Mouse (Mus musculus): ENCODE results near the gene Acot12.

Gene Acot12

GRCm38 (mm10) chr13:91748401-91748800 is 7.1 kb downstream of the Acot12 start:
- peak; percentile 64; the same call in 1 of the 2 replicates for TF ChIP-seq GATA4 (IDR thresholded peaks at IDR 0.05; ENCODE audit: insufficient replicate concordance, low read length)

- peak; percentile 16; the same call in 1 of the 2 replicates for TF ChIP-seq GATA4 (IDR thresholded peaks at IDR 0.05; ENCODE audit: insufficient replicate concordance, low read length)
Measured at GRCm38 (mm10) chr13:91749981-91750380, 8.7 kb downstream of the Acot12 start.

- no peak for TF ChIP-seq GATA4 (IDR thresholded peaks at IDR 0.05; ENCODE audit: insufficient replicate concordance, low read length)
Measured at GRCm38 (mm10) chr13:91753724-91754123, 12.4 kb downstream of the Acot12 start.

- no peak for TF ChIP-seq GATA4 (IDR thresholded peaks at IDR 0.05; ENCODE audit: insufficient replicate concordance, low read length)
Measured at GRCm38 (mm10) chr13:91754762-91755161, 13.4 kb downstream of the Acot12 start.

GRCm38 (mm10) chr13:91756230-91756629 is 14.9 kb downstream of the Acot12 start:
- no peak for TF ChIP-seq GATA4 (IDR thresholded peaks at IDR 0.05; ENCODE audit: insufficient replicate concordance, low read length)

- peak; percentile 46; the same call in 1 of the 2 replicates for TF ChIP-seq GATA4 (IDR thresholded peaks at IDR 0.05; ENCODE audit: insufficient replicate concordance, low read length)
Measured at GRCm38 (mm10) chr13:91758316-91759048, 17.2 kb downstream of the Acot12 start.

GRCm38 (mm10) chr13:91759791-91760190 is 18.5 kb downstream of the Acot12 start:
- TF ChIP-seq GATA4 (IDR thresholded peaks at IDR 0.05; ENCODE audit: insufficient replicate concordance, low read length): peak; percentile 86

- TF ChIP-seq GATA4 (IDR thresholded peaks at IDR 0.05; ENCODE audit: insufficient replicate concordance, low read length): no peak
Measured at GRCm38 (mm10) chr13:91760302-91761050, 19.2 kb downstream of the Acot12 start.

- TF ChIP-seq GATA4 (IDR thresholded peaks at IDR 0.05; ENCODE audit: insufficient replicate concordance, low read length): peak; percentile 32; the same call in 1 of the 2 replicates
Measured at GRCm38 (mm10) chr13:91761654-91762445, 20.5 kb downstream of the Acot12 start.

GRCm38 (mm10) chr13:91765627-91766026 is 24.3 kb downstream of the Acot12 start:
- peak; percentile 75; the same call in 1 of the 2 replicates for TF ChIP-seq GATA4 (IDR thresholded peaks at IDR 0.05; ENCODE audit: insufficient replicate concordance, low read length)

- TF ChIP-seq GATA4 (IDR thresholded peaks at IDR 0.05; ENCODE audit: insufficient replicate concordance, low read length): no peak
Measured at GRCm38 (mm10) chr13:91768683-91769651, 27.7 kb downstream of the Acot12 start.

- no peak for TF ChIP-seq GATA4 (IDR thresholded peaks at IDR 0.05; ENCODE audit: insufficient replicate concordance, low read length)
Measured at GRCm38 (mm10) chr13:91778092-91778491, 36.8 kb downstream of the Acot12 start.

- TF ChIP-seq GATA4 (IDR thresholded peaks at IDR 0.05; ENCODE audit: insufficient replicate concordance, low read length): no peak
Measured at GRCm38 (mm10) chr13:91779892-91780291, 38.6 kb downstream of the Acot12 start.

GRCm38 (mm10) chr13:91792035-91792434 is 50.7 kb downstream of the Acot12 start:
- TF ChIP-seq GATA4 (IDR thresholded peaks at IDR 0.05; ENCODE audit: insufficient replicate concordance, low read length): no peak

Data from liver, adult (tissue).